Mouse (Mus musculus) hindbrain, embryonic 12.5 days (tissue): ENCODE measurements around the gene Ctnna2. TPM values are rescaled to one million over a fixed set of nuclear protein-coding genes. Genes with fewer than 3 reads are reported as not detected.

Experiments used
- ATAC-seq: fragments of 200-750 bp; cut with Nextera tagmentation; 2 replicates; pipeline ENCODE4 v1.8.0; 2017; ENCODE audit warnings: moderate TSS enrichment; ENCODE audit not compliant: low FRiP score
- H3K27ac ChIP-seq: fragments of 300-500 bp; sonication (generic); 2 replicates; pipeline ENCODE4 v1.5.1; 2016; ENCODE audit warnings: mild to moderate bottlenecking
- H3K27me3 ChIP-seq: fragments of 300-500 bp; sonication (generic); 2 replicates; pipeline ENCODE4 v1.6.1; 2016; ENCODE audit warnings: mild to moderate bottlenecking
- H3K36me3 ChIP-seq: fragments of 300-500 bp; sonication (generic); 2 replicates; pipeline ENCODE4 v1.6.1; 2016; ENCODE audit warnings: mild to moderate bottlenecking
- H3K4me1 ChIP-seq: fragments of 300-500 bp; sonication (generic); 2 replicates; pipeline ENCODE4 v1.6.1; 2016
- H3K4me2 ChIP-seq: fragments of 300-500 bp; sonication (generic); replicated peaks from 2 replicates; pipeline ENCODE4 v1.6.1; 2016; ENCODE audit warnings: mild to moderate bottlenecking
- H3K4me3 ChIP-seq: fragments of 300-500 bp; sonication (generic); 2 replicates; pipeline ENCODE4 v1.5.1; 2016; ENCODE audit warnings: mild to moderate bottlenecking
- H3K9ac ChIP-seq: fragments of 300-500 bp; sonication (generic); 2 replicates; pipeline ENCODE4 v1.6.1; 2016; ENCODE audit warnings: mild to moderate bottlenecking, moderate library complexity
- H3K9me3 ChIP-seq: fragments of 300-500 bp; sonication (generic); replicated peaks from 2 replicates; pipeline ENCODE4 v1.6.1; 2016; ENCODE audit warnings: mild to moderate bottlenecking
- WGBS: fragments of 180-500 bp; shearing (Covaris S2); methylation state at CpG from one replicate; pipeline ENCODE4 v1.1.7; 2016; 5-methylcytosine and 5-hydroxymethylcytosine counted together
- polyA plus RNA-seq: library from polyadenylated mRNA; unstranded; fragments of >200 nt; fragmentation: Nextera tagmentation; extraction: Ambion mirVana; gene quantifications from 2 replicates; pipeline ENCODE4 v1.2.1, GENCODE M21; 2016

Ctnna2 gene
- polyA plus RNA-seq, 1 experiment from 2014 or later = 98.5 TPM

DNA sequence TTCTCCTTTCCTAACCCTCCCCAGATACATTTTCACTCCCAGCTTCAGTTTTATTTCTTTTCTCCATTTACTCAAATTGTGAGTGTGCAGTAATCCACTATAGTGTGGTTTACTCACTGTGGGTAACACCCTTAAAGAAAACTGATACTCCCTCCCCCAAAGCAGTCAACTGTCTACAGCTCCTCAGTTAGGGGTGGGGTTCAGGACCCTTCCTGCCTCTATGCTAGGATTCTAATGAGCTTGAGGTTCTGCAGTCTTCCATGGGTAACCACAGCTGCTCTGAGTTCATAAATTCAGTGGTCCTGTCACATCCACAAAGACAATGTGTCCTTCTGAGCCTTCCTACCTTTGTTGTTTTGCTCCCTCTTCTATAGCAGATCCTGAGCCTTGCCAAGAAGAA, 954.4 kb downstream of the Ctnna2 start:
- Histone ChIP-seq H3K9me3 (no peaks in the 10 kb centered on the region), H3K36me3 (no peaks in the 10 kb centered on the region), H3K4me3 (no peak overlapping the region), H3K27me3 (no peaks in the 10 kb centered on the region), H3K4me1 (no peaks in the 10 kb centered on the region), H3K9ac (no peak overlapping the region), H3K27ac (no peak overlapping the region), H3K4me2 (no peak overlapping the region)
- ATAC-seq = no peak

DNA sequence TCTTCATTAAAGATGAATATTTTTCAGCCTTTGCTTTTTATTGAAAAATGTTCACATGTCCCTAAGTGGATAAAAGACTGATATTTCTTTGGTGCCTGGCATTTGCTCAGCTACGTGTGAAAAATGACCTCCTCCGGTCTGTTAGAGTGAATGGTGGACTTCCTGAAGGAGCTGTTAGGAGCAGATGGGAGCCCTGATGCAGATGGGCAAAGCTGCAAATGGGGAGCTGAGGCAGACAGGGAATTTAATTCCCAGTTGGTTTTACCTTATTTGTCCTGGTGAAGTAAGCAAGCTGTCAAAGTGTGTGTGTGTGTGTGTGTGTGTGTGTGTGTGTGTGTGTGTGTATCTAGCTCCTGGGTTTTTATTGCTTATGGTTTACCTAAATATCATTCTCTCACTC, 966.3 kb downstream of the Ctnna2 start:
- Histone ChIP-seq H3K36me3 (no peaks in the 10 kb centered on the region), H3K9me3 (no peaks in the 10 kb centered on the region), H3K4me1 (no peaks in the 10 kb centered on the region), H3K4me3 (no peak overlapping the region), H3K4me2 (no peak overlapping the region), H3K27ac (no peak overlapping the region), H3K9ac (no peak overlapping the region), H3K27me3 (no peaks in the 10 kb centered on the region)
- WGBS = 62% methylated on average over 2 of the region's 2 CpGs
- no peak for ATAC-seq

DNA sequence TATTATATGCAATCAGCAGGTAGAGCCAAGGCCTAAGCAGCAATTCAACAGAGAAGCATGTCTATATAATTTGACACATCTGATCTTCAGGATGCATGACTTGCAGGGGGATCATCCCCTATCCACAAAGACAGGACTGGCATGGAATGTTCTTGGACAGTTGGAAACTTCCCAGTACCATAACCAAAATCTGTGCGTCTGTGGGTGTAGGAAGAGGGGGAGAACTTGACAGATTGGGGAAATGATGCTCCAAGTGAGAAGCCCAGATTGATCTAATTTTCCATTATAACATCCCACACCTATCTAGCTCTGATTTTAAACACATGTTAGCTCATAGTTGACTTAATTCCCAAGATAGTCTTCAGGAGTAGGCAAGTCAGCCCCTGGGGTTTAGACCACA, 968.5 kb downstream of the Ctnna2 start:
- Histone ChIP-seq H3K36me3 (no peaks in the 10 kb centered on the region), H3K4me1 (no peaks in the 10 kb centered on the region), H3K9ac (no peak overlapping the region), H3K27me3 (no peaks in the 10 kb centered on the region), H3K27ac (no peak overlapping the region), H3K4me2 (no peak overlapping the region), H3K4me3 (no peak overlapping the region), H3K9me3 (no peaks in the 10 kb centered on the region)
- ATAC-seq = no peak
- WGBS = 91% methylated on average over 1 of the region's 1 CpGs

DNA sequence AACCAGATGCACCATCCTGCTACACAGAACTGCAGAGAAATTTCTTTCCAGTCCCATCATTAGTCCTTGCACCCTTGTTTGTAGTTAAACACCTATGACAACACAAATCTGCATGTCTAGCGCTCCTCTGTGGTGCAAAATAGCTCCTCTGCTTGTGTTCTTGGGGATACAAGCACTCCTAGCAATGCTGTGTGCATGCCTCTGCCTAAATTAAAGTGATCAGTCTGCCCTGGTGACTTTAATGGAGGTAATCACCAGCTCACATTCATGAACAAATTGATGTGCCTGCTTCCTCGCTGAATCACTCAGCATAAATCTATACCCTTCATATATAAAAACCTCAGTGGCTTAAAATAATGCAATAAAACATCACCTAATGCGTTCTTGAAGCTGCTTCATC, 987.4 kb downstream of the Ctnna2 start:
- H3K27me3 ChIP-seq = no peaks in the 10 kb centered on the region
- 78% methylated on average over 3 of the region's 3 CpGs for WGBS
- ATAC-seq = no peak
- no peak overlapping the region for H3K4me2 ChIP-seq
- no peaks in the 10 kb centered on the region for H3K36me3 ChIP-seq
- no peak overlapping the region for H3K27ac ChIP-seq
- H3K9ac ChIP-seq = no peak overlapping the region
- H3K4me3 ChIP-seq = no peak overlapping the region
- H3K9me3 ChIP-seq = no peaks in the 10 kb centered on the region
- no peaks in the 10 kb centered on the region for H3K4me1 ChIP-seq

GRCm38 (mm10) chr6:76984773-76985172, 994.7 kb downstream of the Ctnna2 start:
- H3K4me1 ChIP-seq = no peaks in the 10 kb centered on the region
- no peaks in the 10 kb centered on the region for H3K36me3 ChIP-seq
- no peak overlapping the region for H3K4me3 ChIP-seq
- no peak overlapping the region for H3K9ac ChIP-seq
- H3K4me2 ChIP-seq = no peak overlapping the region
- no peak overlapping the region for H3K27ac ChIP-seq
- ATAC-seq = no peak
- H3K27me3 ChIP-seq = no peaks in the 10 kb centered on the region
- H3K9me3 ChIP-seq = no peaks in the 10 kb centered on the region
- 59% methylated on average over 4 of the region's 4 CpGs for WGBS

DNA sequence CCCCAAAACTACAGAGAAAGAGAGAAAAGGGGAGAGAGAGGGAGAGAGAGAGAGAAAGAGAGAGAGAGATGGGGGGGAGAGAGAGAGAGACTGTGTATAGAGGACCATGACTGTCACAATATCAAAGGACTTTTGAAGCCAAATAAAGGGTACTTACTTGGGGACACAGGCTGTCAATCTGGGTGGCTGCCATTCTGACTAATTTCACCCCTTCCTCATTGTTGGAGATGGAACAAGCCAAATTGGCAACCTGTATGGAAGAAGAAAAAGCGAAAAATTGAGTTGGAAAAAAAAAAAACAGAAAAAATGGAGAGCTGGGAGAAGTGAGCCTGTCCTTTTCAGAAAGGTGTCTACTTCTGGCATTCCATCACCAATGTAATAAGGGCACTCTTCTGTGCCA, 997.8 kb downstream of the Ctnna2 start:
- H3K4me2 ChIP-seq = no peak overlapping the region
- no peak overlapping the region for H3K9ac ChIP-seq
- H3K4me3 ChIP-seq = no peak overlapping the region
- no peaks in the 10 kb centered on the region for H3K27me3 ChIP-seq
- no peaks in the 10 kb centered on the region for H3K36me3 ChIP-seq
- H3K9me3 ChIP-seq = no peaks in the 10 kb centered on the region
- H3K4me1 ChIP-seq = no peaks in the 10 kb centered on the region; the same call in 1 of the 2 replicates
- no peak overlapping the region for H3K27ac ChIP-seq
- no peak for ATAC-seq
- WGBS = 93% methylated on average over 1 of the region's 1 CpGs

DNA sequence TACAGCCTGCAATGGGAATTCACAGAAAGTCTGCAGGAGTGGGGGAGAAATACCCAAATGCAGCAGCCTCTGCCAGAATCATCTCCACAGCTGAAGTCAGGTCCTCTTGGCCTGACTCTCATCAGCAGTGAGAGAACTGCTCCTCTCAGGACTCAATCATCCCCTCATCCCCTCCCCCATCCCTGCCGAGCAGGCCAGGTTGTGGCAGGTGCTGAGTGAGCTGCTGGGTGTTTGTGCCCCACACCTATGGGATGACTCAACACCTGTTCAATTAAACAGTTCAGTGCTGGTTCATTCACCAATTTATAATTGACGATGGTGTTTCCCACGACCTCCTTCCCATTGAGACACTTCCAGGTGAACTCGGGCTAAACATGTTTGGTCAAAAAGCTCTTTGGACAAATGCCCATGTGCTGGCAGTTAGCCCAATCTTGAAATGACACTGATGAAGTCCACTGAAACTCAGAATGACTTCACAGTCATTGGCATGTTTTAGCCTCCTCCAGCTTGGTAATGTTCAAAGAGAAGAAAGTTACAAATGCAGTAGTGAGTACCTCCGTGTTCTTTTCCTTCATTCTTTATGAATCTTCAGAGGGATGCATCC, 1000.1 kb downstream of the Ctnna2 start:
- no peak for ATAC-seq
- Histone ChIP-seq H3K4me2 (no peak overlapping the region), H3K27me3 (no peaks in the 10 kb centered on the region), H3K4me3 (no peak overlapping the region), H3K36me3 (no peaks in the 10 kb centered on the region), H3K4me1 (no peaks in the 10 kb centered on the region; the same call in 1 of the 2 replicates), H3K27ac (no peak overlapping the region), H3K9me3 (no peaks in the 10 kb centered on the region), H3K9ac (no peak overlapping the region)
- 77% methylated on average over 5 of the region's 5 CpGs for WGBS

DNA sequence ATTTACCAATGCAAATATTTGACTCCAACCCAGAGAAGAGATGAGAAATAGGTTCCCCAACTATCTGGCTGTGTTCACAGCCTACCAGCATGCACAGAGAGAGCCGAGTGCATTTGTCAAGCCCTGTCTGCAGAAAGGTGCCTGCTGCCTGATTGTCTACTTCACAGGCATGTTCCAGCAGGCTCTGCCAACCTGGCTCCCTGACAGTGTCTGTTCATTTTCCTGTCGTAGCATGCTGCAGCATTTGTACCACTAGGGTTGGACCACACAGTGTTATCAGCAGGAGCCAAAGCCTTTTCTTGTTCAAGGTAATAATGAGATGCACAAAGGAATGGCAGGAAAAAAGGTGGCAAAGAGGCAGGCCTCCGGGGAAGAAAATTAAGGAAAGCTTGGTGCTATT, 1001.7 kb downstream of the Ctnna2 start:
- Histone ChIP-seq H3K4me3 (no peak overlapping the region), H3K9ac (no peak overlapping the region), H3K9me3 (no peaks in the 10 kb centered on the region), H3K27ac (no peak overlapping the region; the same call in 1 of the 2 replicates), H3K4me2 (no peak overlapping the region), H3K36me3 (no peaks in the 10 kb centered on the region), H3K27me3 (no peaks in the 10 kb centered on the region), H3K4me1 (no peaks in the 10 kb centered on the region; the same call in 1 of the 2 replicates)
- 14% methylated on average over 3 of the region's 3 CpGs for WGBS
- no peak for ATAC-seq

DNA sequence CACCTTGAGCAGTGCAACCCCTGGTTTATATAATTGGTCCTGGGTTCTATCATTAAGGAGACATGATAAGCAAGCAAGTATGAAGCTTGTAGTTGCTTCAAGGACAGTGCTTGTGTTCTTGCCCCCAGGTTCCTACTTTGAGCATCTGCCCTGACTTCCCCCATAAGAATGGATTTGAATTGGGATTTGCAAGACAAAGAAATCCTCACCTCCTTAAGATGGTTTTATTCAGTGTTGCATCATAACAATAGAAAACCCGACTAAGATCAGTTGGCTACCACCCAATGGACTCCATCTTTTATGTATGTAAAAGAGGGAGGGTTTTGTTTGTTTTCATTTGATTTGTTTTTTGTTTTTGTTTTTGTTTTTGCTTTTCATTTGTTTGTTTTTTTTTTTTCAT, 1005.2 kb downstream of the Ctnna2 start:
- Histone ChIP-seq H3K36me3 (no peaks in the 10 kb centered on the region), H3K4me1 (no peaks in the 10 kb centered on the region; the same call in 1 of the 2 replicates), H3K27ac (no peak overlapping the region), H3K4me2 (no peak overlapping the region), H3K9me3 (no peaks in the 10 kb centered on the region), H3K4me3 (no peak overlapping the region), H3K9ac (no peak overlapping the region), H3K27me3 (no peaks in the 10 kb centered on the region)
- ATAC-seq = no peak
- 61% methylated on average over 1 of the region's 1 CpGs for WGBS

GRCm38 (mm10) chr6:76964998-76965432, 1014.5 kb downstream of the Ctnna2 start:
- Histone ChIP-seq H3K9me3 (no peaks in the 10 kb centered on the region), H3K4me1 (no peaks in the 10 kb centered on the region), H3K4me3 (no peak overlapping the region), H3K36me3 (no peaks in the 10 kb centered on the region), H3K9ac (no peak overlapping the region), H3K27ac (no peak overlapping the region), H3K4me2 (no peak overlapping the region), H3K27me3 (no peaks in the 10 kb centered on the region)
- no peak for ATAC-seq
- 77% methylated on average over 5 of the region's 5 CpGs for WGBS

GRCm38 (mm10) chr6:76908086-76908485, 1071.4 kb downstream of the Ctnna2 start:
- Histone ChIP-seq H3K4me2 (no peak overlapping the region), H3K9ac (no peak overlapping the region), H3K27ac (no peak overlapping the region), H3K9me3 (no peaks in the 10 kb centered on the region), H3K27me3 (no peaks in the 10 kb centered on the region), H3K4me3 (no peak overlapping the region), H3K36me3 (no peaks in the 10 kb centered on the region), H3K4me1 (no peaks in the 10 kb centered on the region)
- no peak for ATAC-seq
- WGBS = 72% methylated on average over 4 of the region's 4 CpGs

DNA sequence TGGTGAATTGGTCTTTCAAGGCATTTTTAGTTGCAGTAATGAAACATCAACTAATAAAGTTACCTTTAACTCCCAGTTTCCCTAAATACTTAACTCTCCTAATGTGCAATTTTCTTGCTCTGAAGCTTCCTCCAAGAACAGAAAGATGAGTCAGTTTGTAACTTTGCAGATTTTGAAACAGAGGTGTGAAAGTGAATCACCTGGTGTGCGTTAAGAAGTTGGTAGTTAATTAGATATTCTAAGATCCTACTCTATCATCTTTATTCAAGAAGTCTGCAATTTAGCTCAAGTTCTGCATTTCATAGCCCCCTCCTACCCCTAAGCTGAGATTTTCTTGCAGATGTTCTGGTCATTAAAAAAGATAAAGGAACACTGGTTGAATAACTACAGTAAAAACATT, 1082.3 kb downstream of the Ctnna2 start:
- H3K4me1 ChIP-seq = no peaks in the 10 kb centered on the region
- 76% methylated on average over 1 of the region's 1 CpGs for WGBS
- no peaks in the 10 kb centered on the region for H3K36me3 ChIP-seq
- no peak overlapping the region for H3K4me2 ChIP-seq
- H3K27ac ChIP-seq = no peak overlapping the region
- no peaks in the 10 kb centered on the region for H3K27me3 ChIP-seq
- no peak overlapping the region for H3K4me3 ChIP-seq
- ATAC-seq = no peak
- no peak overlapping the region for H3K9ac ChIP-seq
- no peaks in the 10 kb centered on the region for H3K9me3 ChIP-seq
